Mouse (Mus musculus) megakaryocyte, adult 5-6 weeks (primary cell): ENCODE results near the gene Ski. TPM values are rescaled to one million over a fixed set of nuclear protein-coding genes. Genes with fewer than 3 reads are reported as not detected.

ENCODE experiments used
- ATAC-seq: 2 replicates; pipeline ENCODE4 v1.8.0; 2016; ENCODE audit warnings: mild to moderate bottlenecking, inconsistent platforms; ENCODE audit not compliant: poor library complexity, severe bottlenecking
- total RNA-seq, 2 experiments: library from RNA; stranded (forward) in 1 of 2; stranded (reverse) in 1 of 2; fragments of 153-499, 151-499 nt in 1 of 2; fragments of 221-1000, 200-1000 nt in 1 of 2; gene quantifications; 2 replicates each; pipeline versions ENCODE4 v1.2.3 to v1.2.4; 2015 to 2017

Gene Ski
- total RNA-seq, 2 experiments from 2014 or later, result 12.4 to 42.9 TPM

DNA sequence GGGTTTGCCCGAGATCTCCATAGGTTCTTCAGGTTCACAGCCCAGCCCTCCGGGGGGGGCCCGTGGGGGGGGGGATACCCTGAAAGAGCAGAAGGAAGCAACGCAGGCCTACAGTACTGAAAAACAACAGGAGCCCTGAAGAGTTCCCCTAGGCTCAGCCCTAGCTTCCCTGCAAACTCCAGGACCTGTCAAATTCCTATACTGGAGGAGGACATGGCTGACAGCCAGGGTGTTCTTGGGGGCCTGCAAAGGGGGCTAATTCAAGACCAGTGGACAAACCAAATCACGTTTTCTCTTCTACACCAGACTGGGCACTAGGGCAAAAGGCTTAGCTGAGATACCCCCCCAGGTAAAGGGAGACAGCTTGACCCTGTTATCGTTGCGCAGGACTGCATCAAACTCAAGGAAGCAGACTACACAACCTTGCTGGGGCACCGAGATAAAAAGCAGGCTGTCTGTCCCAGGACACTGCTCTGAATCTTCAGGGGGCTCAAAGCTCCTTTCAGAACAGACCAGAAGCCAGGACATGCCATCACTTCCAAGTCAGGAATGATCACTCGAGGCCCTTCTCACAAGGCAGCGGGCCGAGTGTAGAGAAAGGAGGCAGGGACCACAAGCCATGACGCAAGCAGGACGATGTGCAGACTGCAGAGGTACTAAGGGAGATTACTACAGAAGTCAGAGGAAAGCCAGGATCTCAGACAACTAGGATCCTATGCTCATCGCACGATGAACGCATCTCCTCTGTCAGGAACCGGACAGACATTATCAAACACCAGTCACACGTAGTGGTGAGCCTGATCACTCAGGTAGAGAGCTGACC lies 37.9 kb downstream of the Ski start:
- ATAC-seq, result no peak

DNA sequence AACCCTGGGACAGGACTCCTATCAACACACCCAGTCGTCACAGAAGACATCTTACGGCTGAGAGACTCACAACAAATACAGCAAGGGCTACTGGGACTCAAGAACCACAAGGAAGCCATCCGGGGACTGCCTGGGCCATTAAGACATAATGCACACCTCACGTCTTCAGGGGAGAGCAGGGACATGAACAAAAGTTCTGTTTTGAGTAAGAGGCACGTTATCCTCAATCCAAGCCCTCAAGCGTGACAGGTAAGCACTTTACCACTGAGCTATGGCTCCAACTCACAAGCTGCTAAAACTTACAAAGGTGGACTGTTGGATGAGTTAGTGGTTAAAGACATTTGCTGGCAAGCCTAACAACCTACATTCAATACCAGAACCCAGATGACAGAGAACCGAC lies 39.2 kb downstream of the Ski start:
- ATAC-seq, result no peak

DNA sequence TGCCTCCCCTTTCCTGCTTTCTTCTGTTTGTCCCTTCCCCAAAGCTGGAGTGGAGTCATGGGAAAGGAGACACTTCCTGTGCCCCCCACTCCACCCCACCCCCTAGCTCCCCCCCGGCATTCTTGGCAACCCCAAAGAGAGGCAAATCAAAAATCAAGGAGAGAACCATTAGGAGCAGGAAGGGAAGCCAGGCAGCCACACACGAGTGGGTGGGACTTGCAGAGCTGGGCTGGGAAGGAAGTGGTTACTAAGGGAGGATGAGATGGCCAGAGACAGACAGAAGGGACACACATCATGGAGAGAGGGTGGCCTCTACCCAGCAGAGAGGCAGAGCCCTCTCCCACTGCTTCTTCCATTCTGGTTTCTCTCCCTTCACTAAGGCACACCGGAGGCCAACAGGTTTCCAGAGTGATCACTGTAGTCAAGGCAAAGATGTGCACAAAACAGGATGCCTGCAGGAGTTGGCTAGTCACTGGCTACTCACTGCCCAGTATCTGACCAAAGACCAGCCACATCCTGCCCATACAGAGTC lies 43.3 kb downstream of the Ski start:
- peak; percentile 86 for ATAC-seq

DNA sequence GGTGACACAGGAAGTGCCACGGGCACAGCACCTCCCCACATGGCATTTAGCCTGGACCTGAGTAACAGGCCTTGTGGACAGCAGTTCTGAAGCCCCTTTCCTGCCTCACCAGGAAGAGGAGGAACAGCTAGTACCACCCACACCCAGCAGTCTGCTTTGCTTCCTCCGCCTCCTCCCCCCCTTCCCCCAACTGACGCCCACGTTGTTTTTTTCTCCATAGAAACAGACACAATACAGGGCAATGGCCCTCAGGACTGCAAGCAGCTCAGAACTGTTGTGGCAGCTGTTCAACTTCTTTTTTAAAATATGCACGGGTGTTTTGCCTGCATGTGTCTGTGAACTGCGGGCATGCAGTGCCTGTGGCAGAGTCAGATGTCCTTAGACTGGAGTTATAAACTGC lies 44.1 kb downstream of the Ski start:
- ATAC-seq, result peak; percentile 51

DNA sequence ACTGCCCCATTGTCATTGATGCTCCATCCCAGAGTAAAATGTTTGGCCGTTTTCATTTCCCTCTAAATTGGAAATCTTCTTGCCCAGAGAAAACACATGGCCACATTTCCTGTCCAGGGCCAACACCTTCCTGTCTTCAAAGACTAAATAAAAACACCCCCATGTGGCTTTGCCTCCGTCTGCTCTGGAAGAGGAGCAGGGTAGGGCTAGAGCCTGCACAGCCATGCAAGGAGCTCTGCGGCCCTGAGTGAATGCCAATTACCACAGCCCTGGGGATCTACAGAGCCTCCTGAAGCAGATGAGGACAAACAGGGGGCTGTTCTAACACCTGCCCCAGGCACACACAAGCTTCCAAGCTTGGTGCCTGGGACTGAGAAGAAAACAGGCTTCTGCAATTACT lies 46.2 kb downstream of the Ski start:
- ATAC-seq, result no peak

DNA sequence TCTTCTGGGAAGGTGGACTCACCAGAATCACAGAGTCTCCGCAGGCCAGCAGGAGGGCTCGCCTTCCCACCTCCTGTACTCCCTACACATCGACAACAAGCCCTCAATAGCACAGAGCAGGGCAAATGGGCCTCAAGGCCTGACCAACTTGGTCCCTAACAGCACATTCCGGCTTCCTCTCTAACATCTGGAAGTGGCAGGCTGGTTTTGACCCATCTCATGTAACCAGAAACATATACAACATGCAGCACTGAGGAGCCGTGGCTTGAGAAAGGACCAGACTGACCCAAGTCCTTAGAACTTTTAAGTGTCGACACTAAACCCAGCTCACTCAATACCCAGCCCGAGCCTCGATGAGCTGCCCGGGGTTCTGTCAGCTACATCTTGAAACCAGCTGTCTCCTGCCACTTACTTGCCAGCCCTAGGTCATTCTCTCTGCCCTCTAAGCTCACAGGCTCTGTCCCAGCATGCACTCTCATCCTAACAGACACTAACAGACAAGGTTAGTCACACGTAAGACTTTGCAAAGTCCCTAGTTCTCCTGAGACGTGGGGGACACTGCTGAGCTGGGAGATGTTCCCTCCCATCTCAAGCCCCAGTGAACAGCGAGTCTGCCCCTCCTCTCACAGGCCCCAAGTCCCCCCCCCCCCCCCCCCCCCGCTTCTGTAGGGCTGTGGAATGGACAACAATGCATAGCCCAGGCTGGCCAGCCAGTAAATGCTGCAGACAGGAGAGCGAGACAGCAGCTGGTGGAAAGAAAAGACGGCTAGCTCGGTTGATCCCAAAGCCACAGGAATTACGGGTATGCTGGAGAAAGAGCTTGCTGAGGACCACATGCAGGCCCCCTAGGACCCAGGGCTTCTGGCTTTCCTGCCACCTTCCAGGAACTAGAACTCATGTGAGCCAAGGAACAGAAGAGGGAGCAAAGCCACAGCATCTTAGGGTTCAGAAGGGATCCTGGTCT lies 48.3 kb downstream of the Ski start:
- no peak for ATAC-seq

DNA sequence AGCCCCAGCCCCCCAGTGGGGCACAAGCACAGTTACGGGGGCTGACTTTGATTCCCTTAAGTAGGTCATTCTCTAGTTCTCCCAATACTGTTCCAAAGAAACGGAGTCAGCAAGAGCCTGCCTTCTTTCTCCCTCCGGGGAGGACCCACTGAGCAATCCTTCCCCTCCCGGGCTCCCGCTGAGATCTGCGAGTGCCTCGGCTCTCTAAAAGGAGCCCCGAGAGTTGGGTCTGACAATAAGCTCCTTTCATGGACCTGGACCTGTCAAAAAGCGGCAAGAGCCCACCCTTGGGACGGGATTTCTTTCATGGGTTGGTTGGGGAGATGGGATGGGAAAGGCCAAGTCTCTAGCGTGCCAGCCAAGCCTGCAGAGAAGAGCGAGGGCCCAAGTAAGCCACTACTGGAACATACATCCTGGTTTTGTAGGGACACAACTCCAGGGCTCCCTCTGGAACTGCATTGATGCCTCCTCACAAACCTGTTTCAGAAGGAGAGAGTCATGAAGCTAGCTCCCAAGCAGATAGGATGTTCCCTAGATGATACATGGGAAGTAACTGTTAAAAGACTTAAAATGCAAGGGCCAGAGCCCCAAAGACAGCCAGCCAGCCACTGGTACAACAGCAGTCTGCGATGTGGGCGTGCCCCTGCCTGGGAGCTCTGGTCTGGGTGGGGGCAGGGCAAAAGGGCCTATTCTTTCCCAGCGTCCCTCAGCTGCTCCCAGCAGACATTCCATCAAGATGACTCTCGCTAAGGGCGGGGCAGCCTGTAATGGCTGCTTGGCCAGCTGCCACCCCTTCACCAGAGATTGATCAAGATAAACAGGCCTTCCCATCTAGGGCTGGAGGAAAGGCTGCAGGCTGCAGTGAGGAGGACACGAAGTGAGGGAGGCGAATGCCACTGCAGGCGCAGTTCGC lies 49.2 kb downstream of the Ski start:
- no peak for ATAC-seq

DNA sequence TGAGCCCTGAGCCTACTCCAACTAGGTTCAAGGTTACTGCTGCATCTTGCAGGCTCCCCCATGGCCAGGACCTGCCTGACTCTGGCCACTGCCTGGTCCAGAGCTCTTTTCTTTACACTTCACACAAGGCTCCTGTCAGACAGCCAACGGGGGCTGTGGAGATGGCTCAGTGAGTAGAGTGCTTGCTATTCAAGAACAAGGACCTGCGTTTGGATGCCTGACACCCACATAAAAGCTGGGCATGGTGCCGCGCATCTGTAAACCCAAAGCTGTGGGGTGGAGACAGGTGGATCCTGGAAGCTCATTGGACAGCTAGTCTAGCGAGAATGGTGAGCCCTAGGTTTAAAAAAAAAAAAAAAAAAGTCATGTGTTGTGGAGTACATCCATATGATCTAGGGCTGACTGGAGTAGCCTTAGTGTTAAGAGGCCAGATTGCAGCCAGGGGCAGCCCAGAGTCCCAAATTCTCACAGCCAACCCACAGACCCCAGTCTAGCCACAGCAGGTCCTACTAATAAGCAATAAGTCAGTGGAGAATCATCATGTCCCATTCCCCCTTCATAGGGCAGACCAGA lies 50.3 kb downstream of the Ski start:
- no peak for ATAC-seq

DNA sequence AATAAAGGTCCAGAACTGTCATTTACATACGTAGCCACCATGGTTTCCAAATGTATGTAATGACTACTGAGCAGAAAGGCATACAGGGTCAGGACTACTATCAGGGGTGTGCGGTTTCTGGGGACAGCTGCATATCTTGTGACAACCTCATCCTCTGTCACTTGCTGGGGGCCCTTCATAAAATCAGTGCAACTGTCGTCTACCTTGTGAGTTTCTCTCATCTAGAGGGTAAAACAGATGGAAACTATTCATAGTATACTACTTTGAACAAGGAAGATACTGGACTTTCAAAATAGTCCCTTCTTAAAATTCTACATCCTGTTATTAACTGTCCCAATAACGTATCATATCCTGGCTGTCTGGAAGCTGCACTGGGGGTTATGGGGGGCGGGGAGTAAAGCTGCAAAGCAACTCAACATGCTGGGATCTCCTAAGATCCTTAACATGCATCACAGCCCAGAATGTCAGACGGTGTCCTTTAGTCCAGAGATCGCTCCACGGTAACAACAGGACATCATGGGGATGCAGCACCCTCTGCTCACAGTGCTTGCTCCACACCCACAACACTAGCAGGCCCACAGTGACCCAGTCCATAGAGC lies 51.7 kb downstream of the Ski start:
- no peak for ATAC-seq

DNA sequence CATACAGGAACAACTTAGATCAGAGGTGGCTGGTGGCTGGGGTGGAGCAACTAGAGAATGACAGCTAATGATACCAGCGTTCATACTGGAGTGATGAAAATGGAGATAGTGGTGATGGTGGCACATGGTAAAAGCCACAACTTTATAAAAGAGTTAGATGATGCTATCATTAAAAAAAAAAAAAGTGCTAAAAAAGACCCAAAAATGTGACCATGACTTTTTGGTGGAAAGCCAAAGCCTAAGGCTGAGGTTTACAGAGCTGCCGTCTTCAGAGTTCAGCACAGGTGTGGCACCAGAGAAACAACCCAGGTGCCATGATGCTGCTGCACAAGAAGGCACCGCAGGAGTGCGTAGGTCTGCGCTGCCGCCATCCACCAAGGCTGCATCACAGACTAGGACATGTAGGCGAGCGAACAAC lies 53.5 kb downstream of the Ski start:
- ATAC-seq, result no peak

DNA sequence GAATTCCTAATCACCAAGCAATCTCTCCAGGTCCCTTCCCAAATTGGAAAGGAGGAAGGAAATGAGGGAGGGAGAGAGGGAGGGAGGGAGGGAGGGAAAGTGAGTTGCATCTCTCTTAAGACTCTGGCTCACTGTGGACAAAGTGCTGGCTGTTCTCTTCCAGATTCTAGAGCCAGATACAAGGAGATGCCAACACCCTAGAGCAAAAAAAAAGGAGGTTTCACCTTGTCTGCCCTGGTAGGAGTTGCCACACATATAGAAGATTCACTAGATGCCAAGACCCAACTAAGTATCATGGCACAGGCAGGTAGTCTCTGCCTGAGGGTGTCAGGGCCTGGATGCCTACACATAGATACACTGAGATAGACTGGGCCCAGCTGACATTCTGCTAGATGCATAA lies 56.5 kb downstream of the Ski start:
- no peak for ATAC-seq

DNA sequence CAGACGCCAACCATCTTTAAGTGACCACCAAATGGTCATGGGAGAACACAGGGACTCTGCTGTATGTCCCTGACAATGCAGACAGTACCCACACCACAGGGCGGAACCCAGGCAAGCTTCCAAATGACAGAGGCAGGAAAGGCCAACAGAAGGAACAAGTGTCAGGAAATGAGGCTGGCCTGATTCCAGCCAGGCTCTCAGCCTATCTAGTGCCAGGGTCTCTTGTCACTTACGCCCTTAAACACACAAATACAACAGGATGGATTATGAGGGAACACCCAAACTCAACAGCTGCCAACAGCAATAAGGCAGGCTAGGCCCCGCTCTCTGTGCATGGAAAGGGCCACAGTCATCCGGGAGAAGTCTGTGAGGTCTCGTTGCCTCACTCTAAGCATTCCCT lies 57.8 kb downstream of the Ski start:
- ATAC-seq, result no peak

DNA sequence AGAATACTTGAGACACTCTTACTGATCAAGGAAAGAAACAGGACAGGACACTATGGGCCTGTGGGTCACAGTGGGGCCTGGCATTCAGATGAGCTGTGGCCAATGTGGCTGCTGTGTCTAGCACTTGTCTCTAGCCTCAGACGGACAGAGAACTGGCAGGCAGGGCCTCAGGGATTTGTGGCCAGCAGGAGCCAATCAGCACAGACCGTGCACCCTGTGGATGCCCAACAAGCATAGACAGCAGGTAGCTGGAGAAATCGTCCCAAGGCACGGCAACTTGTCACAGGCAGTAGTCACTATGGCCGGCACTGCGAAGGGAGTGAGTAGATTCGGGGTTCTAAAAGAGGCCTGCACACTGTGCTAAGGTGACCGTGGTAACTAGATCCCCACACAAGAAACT lies 58.7 kb downstream of the Ski start:
- ATAC-seq, result no peak

DNA sequence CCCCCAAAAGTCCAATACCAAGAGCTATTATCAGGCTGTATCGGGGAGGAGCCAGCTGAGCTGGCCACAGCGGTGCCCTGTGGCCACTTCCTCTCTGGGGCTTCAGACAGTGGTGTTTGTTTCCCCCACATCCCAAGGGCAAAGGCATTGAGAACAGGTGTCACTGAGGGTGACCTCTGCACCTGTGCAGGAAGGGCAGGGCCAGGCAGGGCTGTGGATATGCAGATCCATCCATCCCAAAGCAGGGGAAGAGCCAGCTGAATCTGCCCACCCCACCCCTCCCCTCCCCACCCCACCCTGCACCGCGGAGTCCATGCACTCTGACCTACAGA lies 59.1 kb downstream of the Ski start:
- peak; percentile 68 for ATAC-seq

DNA sequence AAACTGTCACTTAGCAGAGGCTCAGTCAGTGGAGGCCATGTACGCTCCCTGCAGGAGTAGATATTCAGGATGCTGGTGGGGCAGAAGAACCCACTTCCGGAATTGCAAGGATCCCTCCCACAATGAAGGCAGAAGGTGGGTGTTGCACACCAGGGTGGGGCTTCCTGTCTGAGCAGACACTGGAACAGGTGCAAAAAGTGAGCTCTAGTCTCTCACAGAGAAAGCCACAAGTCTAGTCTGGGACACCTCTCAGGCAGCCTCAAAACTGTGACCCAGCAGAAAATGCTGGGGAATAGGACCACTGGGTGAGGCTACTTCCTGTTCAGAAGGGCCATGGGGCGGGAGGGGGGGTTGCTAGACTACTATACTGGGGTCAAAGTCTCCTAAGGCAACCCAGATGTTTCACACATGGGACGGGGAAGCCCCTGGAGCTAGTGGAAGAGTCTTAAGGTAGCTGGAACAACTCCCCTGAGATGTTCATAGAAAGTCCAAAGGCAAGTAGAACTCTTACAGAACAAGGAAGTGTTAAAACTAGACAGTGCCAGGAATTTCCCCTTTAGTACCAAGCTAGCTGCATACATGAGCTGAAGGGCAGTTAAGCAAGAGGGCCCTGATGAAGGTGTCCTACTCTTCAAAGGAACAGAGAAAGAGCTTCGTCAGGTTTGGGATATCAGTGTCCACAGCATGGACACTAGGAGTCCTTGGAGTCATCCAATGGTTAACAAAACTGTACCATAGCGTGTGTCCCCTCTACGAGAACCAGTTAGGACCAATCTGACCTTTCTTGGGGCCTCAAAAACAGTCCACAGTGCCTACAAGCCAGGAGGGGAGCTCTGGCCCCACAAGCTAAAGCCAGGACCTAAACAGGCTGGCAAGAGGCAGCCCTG lies 59.7 kb downstream of the Ski start:
- peak; percentile 63 for ATAC-seq

DNA sequence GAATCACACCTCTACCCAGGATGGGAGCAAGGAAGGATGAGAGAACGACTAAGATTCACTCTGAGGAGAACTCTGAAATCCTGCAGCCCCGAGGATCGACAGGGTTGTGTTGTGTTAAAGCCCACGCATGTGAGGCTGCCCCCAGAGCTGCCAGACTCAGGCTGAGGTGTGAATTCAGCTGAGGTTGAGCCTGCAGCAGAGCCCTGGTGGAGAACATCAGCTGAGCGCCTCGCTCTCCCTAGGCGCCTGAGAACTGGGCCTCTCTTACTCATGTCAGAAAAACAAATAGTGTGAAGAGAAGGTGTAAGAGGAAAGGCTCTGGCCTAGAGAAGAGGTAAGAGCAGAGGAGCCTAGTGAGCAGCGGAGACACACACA lies 63.9 kb downstream of the Ski start:
- no peak for ATAC-seq

DNA sequence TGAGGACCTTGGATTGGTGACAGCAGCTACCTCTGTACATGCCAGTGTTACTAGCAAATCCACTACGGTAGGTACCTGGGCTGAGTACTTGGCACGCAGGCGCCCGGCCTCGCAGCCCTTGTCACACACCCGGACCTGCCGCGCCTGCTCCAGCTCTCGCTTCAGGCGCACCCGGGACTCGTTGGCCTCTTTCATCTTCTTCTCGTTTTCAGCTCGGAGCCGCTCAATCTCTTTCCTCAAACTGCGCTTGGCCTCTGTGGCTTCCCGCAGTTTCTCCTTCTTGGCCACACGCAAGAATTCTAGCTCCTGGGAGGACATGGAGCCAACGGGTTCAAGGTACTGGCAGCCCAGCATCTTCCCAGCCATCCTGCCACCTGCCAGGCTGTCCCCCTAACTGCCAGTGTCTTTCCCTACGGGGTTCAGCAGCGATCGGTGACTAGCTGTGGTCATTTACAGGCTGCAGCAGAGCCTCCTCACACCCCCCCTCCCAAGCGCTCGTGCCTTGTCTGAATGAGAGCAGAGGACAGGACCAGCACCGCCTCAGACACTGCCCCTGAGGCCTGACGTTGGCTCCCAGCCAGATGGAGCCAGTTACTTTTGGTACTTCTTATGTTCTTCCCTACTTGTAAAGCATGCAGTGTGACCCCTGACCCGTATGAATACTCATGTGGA lies 64.4 kb downstream of the Ski start:
- no peak for ATAC-seq

DNA sequence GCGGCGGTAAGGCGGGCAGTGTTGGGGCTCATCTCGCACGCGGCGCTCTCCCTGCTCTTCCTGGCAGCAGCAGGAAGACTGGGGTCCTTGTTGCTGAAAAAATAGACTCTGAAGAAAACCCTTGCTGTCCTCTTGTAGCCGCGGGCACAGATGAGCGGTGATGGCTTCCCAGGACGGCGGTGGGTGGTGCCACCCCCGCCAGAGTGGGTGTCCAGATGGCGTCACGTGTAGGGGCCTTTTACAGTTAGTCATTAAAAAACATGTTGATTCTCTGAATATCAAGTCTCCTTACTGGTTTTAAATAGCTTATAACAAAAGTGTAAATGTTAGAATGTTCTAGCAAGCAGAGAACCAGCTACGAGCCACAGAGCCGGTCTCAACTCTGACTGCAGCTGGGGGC lies 65.7 kb downstream of the Ski start:
- ATAC-seq, result no peak

DNA sequence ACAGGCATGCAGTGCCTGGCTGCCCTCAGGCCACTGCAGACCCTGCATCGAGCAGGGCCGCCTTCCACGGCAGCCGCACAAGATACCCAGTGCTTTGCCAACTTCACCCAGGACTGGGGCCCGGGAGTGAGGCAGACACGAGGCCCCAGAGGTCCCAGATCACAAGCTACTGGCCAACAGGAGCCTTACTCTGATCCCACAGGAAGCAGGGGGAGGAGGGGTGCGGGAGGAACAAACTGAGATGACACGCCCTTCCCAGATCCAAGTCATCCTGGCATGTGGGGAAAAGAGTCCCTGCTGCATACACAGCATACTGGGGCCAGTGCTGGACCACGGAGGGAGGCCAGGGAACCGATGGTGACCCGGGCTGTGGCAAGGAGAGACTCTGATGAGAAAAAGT lies 67.4 kb downstream of the Ski start:
- ATAC-seq, result no peak
